Comparison of ENCODE assay signal across 8 mouse cellular contexts in genomic region chr9:43801911-43802310, GRCm38 (mm10). TPM values are rescaled to one million over a fixed set of nuclear protein-coding genes. Genes with fewer than 3 reads are reported as not detected.
DNase-seq lines count a peak whose midpoint lies in the region; ATAC-seq and TF ChIP-seq lines count a peak whose summit lies in the region.

No protein-coding gene starts in this region.

- no peaks in the 10 kb centered on the region for H3K9me3 ChIP-seq in ES-Bruce4 (replicated peaks; ENCODE audit: control insufficient read depth, insufficient read depth, low read length, poor library complexity, severe bottlenecking)
- no peaks in the 10 kb centered on the region for H3K9me3 ChIP-seq in heart, postnatal 0 days (replicated peaks; ENCODE audit: control insufficient read depth, low read length)
- H3K9me3 ChIP-seq in lung, embryonic 14.5 days (ENCODE audit: low read depth, low read length): no peaks in the 10 kb centered on the region

- TF ChIP-seq EP300 in ES-Bruce4 (IDR thresholded peaks at IDR 0.05; ENCODE audit: insufficient read depth, low read depth, low read length): no peak
- no peak for TF ChIP-seq EP300 in heart, postnatal 0 days (IDR thresholded peaks at IDR 0.05; ENCODE audit: low read depth)

- WGBS in heart, postnatal 0 days: 39% methylated on average over 5 of the region's 5 CpGs
- WGBS in lung, embryonic 14.5 days: 34% methylated on average over 5 of the region's 5 CpGs

- no peak; the same call in 1 of the 2 replicates for ATAC-seq in heart, postnatal 0 days (ENCODE audit: insufficient read depth, low read depth)
- ATAC-seq in lung, embryonic 14.5 days (ENCODE audit: insufficient read depth): no peak

- peaks cover 1% of the 10 kb centered on the region for H3K4me1 ChIP-seq in ES-Bruce4 (ENCODE audit: control insufficient read depth, insufficient read depth, low read length)
- peaks cover 17% of the 10 kb centered on the region for H3K4me1 ChIP-seq in embryonic fibroblast, embryonic 13.5 days (ENCODE audit: control insufficient read depth, insufficient read depth, low read length)
- no peaks in the 10 kb centered on the region for H3K4me1 ChIP-seq in heart, postnatal 0 days (ENCODE audit: control insufficient read depth, insufficient read depth)
- no peaks in the 10 kb centered on the region for H3K4me1 ChIP-seq in lung, embryonic 14.5 days (ENCODE audit: insufficient read depth)

- H3K27me3 ChIP-seq in ES-Bruce4 (ENCODE audit: control insufficient read depth, insufficient read depth, low read length, poor library complexity, severe bottlenecking): no peaks in the 10 kb centered on the region
- H3K27me3 ChIP-seq in heart, postnatal 0 days (ENCODE audit: control insufficient read depth, insufficient read depth, low read length): no peaks in the 10 kb centered on the region
- H3K27me3 ChIP-seq in lung, embryonic 14.5 days (ENCODE audit: insufficient read depth, low read length): no peaks in the 10 kb centered on the region

- no peaks in the 10 kb centered on the region for H3K36me3 ChIP-seq in ES-Bruce4 (ENCODE audit: control insufficient read depth, insufficient read depth, low read length, poor library complexity, severe bottlenecking)
- H3K36me3 ChIP-seq in heart, postnatal 0 days (replicated peaks; ENCODE audit: control insufficient read depth, insufficient read depth, low read length): no peaks in the 10 kb centered on the region
- H3K36me3 ChIP-seq in lung, embryonic 14.5 days (ENCODE audit: insufficient read depth): peaks cover 10% of the 10 kb centered on the region; the same call in 1 of the 2 replicates

- no peak overlapping the region for H3K4me3 ChIP-seq in ES-Bruce4 (ENCODE audit: low read depth, low read length)
- H3K4me3 ChIP-seq in embryonic fibroblast, embryonic 13.5 days (ENCODE audit: insufficient read depth, low read length): no peak overlapping the region
- no peak overlapping the region for H3K4me3 ChIP-seq in heart, postnatal 0 days (ENCODE audit: low read depth, low read length)
- no peak overlapping the region for H3K4me3 ChIP-seq in lung, embryonic 14.5 days (ENCODE audit: low read depth, low read length)

- H3K4me2 ChIP-seq in heart, postnatal 0 days (ENCODE audit: low read depth, low read length): no peak overlapping the region
- no peak overlapping the region for H3K4me2 ChIP-seq in lung, embryonic 14.5 days

- peak; percentile 88 to 92 for DNase-seq in adrenal gland, postnatal 36 days
- peak; percentile 50 for DNase-seq in heart, postnatal 0 days (ENCODE audit: low spot score)
- peak; percentile 75 to 89 for DNase-seq in kidney, postnatal 36 days
- DNase-seq in lung, embryonic 14.5 days: peak; percentile 61
- peak; percentile 84 for DNase-seq in retina, embryonic 14.5 days (ENCODE audit: low spot score)
- no peak for DNase-seq in T-cell, adult 2 months (ENCODE audit: low spot score)

- TF ChIP-seq POLR2A in ES-Bruce4 (IDR thresholded peaks at IDR 0.05; ENCODE audit: insufficient read depth, low read length): no peak
- TF ChIP-seq POLR2A in embryonic fibroblast, embryonic 13.5 days (IDR thresholded peaks at IDR 0.05; ENCODE audit: low read depth, low read length): no peak

- TF ChIP-seq CTCF in ES-Bruce4 (IDR thresholded peaks at IDR 0.05; ENCODE audit: low read depth, low read length): peak; percentile 88
- peak; percentile 93 for TF ChIP-seq CTCF in embryonic fibroblast, embryonic 13.5 days (IDR thresholded peaks at IDR 0.05; ENCODE audit: borderline replicate concordance, insufficient read depth, low read length)
- TF ChIP-seq CTCF in heart, postnatal 0 days (IDR thresholded peaks at IDR 0.05; ENCODE audit: low read depth): peak; percentile 80
- TF ChIP-seq CTCF in lung, embryonic 14.5 days (IDR thresholded peaks at IDR 0.05; ENCODE audit: low read depth): peak; percentile 86

- H3K27ac ChIP-seq in ES-Bruce4 (ENCODE audit: insufficient read depth, low read length): no peak overlapping the region
- H3K27ac ChIP-seq in embryonic fibroblast, embryonic 13.5 days (ENCODE audit: insufficient read depth, low read length): peak overlapping the region; percentile 78; the same call in 1 of the 2 replicates
- no peak overlapping the region for H3K27ac ChIP-seq in heart, postnatal 0 days (ENCODE audit: low read depth)
- no peak overlapping the region for H3K27ac ChIP-seq in lung, embryonic 14.5 days (ENCODE audit: low read depth)

- no peak overlapping the region for H3K9ac ChIP-seq in ES-Bruce4 (ENCODE audit: low read depth, poor library complexity, severe bottlenecking)
- H3K9ac ChIP-seq in heart, postnatal 0 days (replicated peaks; ENCODE audit: low read depth, low read length): no peak overlapping the region
- H3K9ac ChIP-seq in lung, embryonic 14.5 days: no peak overlapping the region

RNA-seq across cellular contexts. Expression of gene Nectin1, which starts 58.1 kb away (rescaled TPM):
- 10.3 and 13.1 TPM in 2 replicates for polyA plus RNA-seq in ES-Bruce4 (2011; ENCODE audit: insufficient read depth, insufficient read length, low read depth, missing spikeins)
- 10 to 100 TPM; 25.1 to 37.1 TPM for total RNA-seq in adrenal gland, postnatal 36 days (2021)
- 13.2 and 25.8 TPM in 2 replicates for polyA plus RNA-seq in embryonic fibroblast, embryonic 13.5 days (2011; ENCODE audit: insufficient read length, low read depth, missing spikeins)
- 2.2 and 3.6 TPM in 2 replicates for total RNA-seq in heart, postnatal 0 days (2014; rRNA removed; ENCODE audit: low replicate concordance)
- polyA plus RNA-seq in heart, postnatal 0 days (2015; fragmentation: Nextera tagmentation; extraction: Ambion mirVana): 0.67 and 0.82 TPM in 2 replicates
- polyA plus RNA-seq in lung, embryonic 14.5 days (2014; fragmentation: Nextera tagmentation; extraction: Ambion mirVana): 5.7 and 6.7 TPM in 2 replicates
